Mouse (Mus musculus): Measurements from ENCODE around the gene Prelp. TPM values are rescaled to one million over a fixed set of nuclear protein-coding genes. Genes with fewer than 3 reads are reported as not detected.
A peak's percentile ranks its signal among the peaks of the same experiment; 100 is the strongest.

Gene Prelp
- total RNA-seq, 2 experiments from 2014 or later = 27.2 TPM

- no peak for DNase-seq
Measured at GRCm38 (mm10) chr1:133906420-133906819, 14.8 kb downstream of the Prelp start.

GRCm38 (mm10) chr1:133900825-133901224 lies 20.4 kb downstream of the Prelp start:
- no peak for DNase-seq
- intact Hi-C loops (cut with DNase I) = no loop called here

More at GRCm38 (mm10) chr1:133906420-133906819, 14.8 kb downstream of the Prelp start:
- intact Hi-C loops (cut with DNase I) = no loop called here

GRCm38 (mm10) chr1:133899043-133899542 lies 22.1 kb downstream of the Prelp start:
- intact Hi-C loops (cut with DNase I) = no loop called here
- DNase-seq = no peak

- intact Hi-C loops (cut with DNase I) = loop anchor here (2.0 kb wide), 2 partner anchors 96 to 264 kb away; partner anchors contain the start of gene Atp2b4
- DNase-seq = no peak
Measured at GRCm38 (mm10) chr1:133897293-133897692, 23.9 kb downstream of the Prelp start.

- DNase-seq = peak; percentile 62 to 66
- intact Hi-C loops (cut with DNase I) = loop anchor here (2.0 kb wide), 1 partner anchor 27 kb away; no protein-coding TSS in a partner anchor
Measured at GRCm38 (mm10) chr1:133891489-133891888, 29.7 kb downstream of the Prelp start.

GRCm38 (mm10) chr1:133889949-133890598 lies 31.1 kb downstream of the Prelp start:
- no peak for DNase-seq
- intact Hi-C loops (cut with DNase I) = loop anchor here (2.0 kb wide), 1 partner anchor 25 kb away; no protein-coding TSS in a partner anchor

GRCm38 (mm10) chr1:133887538-133888250 lies 33.5 kb downstream of the Prelp start:
- no peak for DNase-seq
- intact Hi-C loops (cut with DNase I) = no loop called here

- intact Hi-C loops (cut with DNase I) = no loop called here
- DNase-seq = no peak
Measured at GRCm38 (mm10) chr1:133887044-133887443, 34.2 kb downstream of the Prelp start.

- intact Hi-C loops (cut with DNase I) = no loop called here
- no peak for DNase-seq
Measured at GRCm38 (mm10) chr1:133886431-133886830, 34.8 kb downstream of the Prelp start.

GRCm38 (mm10) chr1:133885811-133886210 lies 35.4 kb downstream of the Prelp start:
- intact Hi-C loops (cut with DNase I) = no loop called here
- no peak for DNase-seq

GRCm38 (mm10) chr1:133884746-133885145 lies 36.5 kb downstream of the Prelp start:
- intact Hi-C loops (cut with DNase I) = no loop called here
- DNase-seq = no peak

- no peak for DNase-seq
- intact Hi-C loops (cut with DNase I) = no loop called here
Measured at GRCm38 (mm10) chr1:133884090-133884489, 37.1 kb downstream of the Prelp start.

- intact Hi-C loops (cut with DNase I) = no loop called here
Measured at GRCm38 (mm10) chr1:133882283-133883217, 38.7 kb downstream of the Prelp start.

GRCm38 (mm10) chr1:133881813-133882212 lies 39.4 kb downstream of the Prelp start:
- no peak for DNase-seq
- intact Hi-C loops (cut with DNase I) = no loop called here

More at GRCm38 (mm10) chr1:133882283-133883217, 38.7 kb downstream of the Prelp start:
- no peak for DNase-seq

- no peak for DNase-seq
- intact Hi-C loops (cut with DNase I) = no loop called here
Measured at GRCm38 (mm10) chr1:133878825-133879423, 42.3 kb downstream of the Prelp start.

- intact Hi-C loops (cut with DNase I) = no loop called here
- DNase-seq = no peak
Measured at GRCm38 (mm10) chr1:133876936-133877335, 44.3 kb downstream of the Prelp start.

- intact Hi-C loops (cut with DNase I) = no loop called here
- no peak for DNase-seq
Measured at GRCm38 (mm10) chr1:133873086-133873813, 48.0 kb downstream of the Prelp start.

GRCm38 (mm10) chr1:133871241-133871640 lies 50.0 kb downstream of the Prelp start:
- intact Hi-C loops (cut with DNase I) = no loop called here
- DNase-seq = no peak

- intact Hi-C loops (cut with DNase I) = no loop called here
- DNase-seq = no peak
Measured at GRCm38 (mm10) chr1:133869221-133869620, 52.0 kb downstream of the Prelp start.
